Mouse (Mus musculus): ENCODE measurements around the gene Stxbp2.

Gene Stxbp2

GRCm38 (mm10) chr8:3679656-3680055, 48.9 kb downstream of the Stxbp2 start:
- DNase-seq (ENCODE audit: low read depth, low spot score), result no peak

GRCm38 (mm10) chr8:3682435-3682834, 51.7 kb downstream of the Stxbp2 start:
- no peak for DNase-seq (ENCODE audit: low read depth, low spot score)

DNA sequence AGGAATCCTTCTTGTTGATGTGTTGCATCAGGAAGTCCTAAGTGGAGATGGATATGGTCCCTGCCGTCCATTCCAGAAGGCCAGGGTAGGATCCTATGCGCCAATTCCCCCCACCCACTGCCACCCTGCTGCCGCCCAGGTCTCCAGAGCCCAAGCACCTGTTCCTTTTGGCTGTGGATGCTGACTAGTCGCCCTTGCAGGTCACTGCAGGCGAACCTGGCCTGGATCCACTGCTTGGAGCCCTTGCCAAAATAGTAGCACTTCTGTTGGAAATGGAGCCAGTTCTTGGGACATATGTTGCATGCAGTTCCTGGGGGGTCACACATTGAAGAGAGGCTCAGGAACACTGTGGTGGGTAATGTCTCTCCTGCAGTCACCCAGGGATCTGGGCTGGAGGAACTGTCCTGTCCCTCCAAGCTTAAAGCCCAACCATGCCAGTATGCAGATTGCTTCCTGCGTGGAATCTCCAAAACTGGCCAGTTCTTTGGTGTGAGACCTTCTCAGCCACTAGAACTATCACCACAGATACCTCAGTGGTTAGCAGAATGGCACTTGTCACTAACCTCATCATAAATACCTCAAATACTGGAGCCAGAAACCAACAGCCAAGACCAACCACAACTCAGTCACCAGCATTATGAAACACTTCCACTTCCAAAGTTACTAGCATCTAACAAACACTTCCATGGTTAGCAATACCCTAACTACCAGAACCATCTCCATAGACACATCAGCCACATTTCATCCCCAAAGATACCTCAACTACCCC, 52.8 kb downstream of the Stxbp2 start:
- no peak for DNase-seq (ENCODE audit: low read depth, low spot score)

- no peak for DNase-seq (ENCODE audit: low read depth, low spot score)
These were observed 53.8 kb downstream of the Stxbp2 start for GRCm38 (mm10) chr8:3684530-3684929.

- DNase-seq (ENCODE audit: low read depth, low spot score), result no peak
These were observed 54.7 kb downstream of the Stxbp2 start for GRCm38 (mm10) chr8:3685422-3685821.

DNA sequence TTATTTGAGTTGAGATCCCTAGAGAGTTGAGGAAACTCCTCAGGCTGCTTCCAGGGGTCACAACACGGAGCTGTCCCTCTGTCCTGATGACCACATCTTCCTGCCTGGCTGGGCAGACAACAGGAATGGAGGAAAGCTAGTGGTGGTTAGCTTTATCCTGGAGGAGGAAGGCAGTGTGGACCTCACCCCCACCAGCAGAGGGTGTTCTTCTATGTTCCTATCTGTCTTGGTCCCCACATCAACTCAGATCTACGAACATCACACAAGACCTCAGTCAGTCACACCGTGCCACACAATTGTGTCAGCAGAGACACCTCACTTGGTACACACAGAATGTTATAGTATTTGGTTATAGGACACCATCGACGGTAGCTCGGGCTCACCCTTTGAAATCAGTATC, 56.8 kb downstream of the Stxbp2 start:
- DNase-seq (ENCODE audit: low read depth, low spot score), result no peak

- DNase-seq (ENCODE audit: low read depth, low spot score), result no peak
These were observed 60.0 kb downstream of the Stxbp2 start for GRCm38 (mm10) chr8:3690774-3691173.
